Mouse (Mus musculus): ENCODE results near the gene Gcnt7.

GRCm38 (mm10) chr2:172404239-172404638 lies 54.2 kb downstream of the Gcnt7 start:
- no peak for TF ChIP-seq CTCF (IDR thresholded peaks at IDR 0.05; ENCODE audit: low read depth)
- no peak for TF ChIP-seq EP300 (IDR thresholded peaks at IDR 0.05; ENCODE audit: low read depth)
